Mouse (Mus musculus): ENCODE results near the gene Fam129c.
A peak's percentile ranks its signal among the peaks of the same experiment; 100 is the strongest.

DNA sequence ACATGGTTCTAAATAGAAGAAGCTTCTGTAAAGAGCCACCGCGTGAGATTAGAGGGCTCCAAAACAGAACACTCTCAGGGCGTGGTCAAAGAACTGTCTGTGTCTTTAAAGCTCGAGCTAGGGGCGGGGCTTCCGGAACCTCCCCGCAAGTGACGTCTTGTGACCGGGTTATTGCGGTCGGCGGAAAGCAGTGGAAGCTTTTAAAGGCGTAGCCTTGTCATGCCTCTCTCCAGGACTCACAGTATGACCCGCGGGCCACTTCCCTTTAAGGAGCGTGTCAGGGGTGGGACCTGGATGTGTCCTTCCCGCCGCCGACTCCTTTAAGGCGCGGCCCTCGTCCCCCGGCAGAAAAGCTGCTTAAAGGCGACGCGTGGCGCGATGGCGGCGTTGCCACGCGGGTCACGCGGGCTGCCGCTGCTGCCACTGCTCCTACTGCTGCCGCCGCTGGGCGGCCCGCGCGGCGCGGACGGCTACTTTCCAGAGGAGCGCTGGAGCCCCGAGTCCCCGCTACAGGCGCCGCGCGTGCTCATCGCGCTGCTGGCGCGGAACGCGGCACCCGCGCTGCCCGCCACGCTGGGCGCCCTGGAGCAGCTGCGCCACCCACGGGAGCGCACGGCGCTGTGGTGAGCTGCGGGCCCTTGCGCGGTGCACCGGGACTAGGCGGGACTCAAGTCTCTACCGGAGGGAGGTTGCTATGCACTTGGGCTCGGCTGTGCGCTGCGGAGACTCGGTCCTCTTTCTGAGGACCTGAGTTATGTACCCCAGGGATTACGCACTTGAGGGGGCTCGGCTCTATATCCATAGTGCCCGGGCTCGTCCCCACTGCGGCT lies 13.6 kb downstream of the Fam129c start, which contains the start of gene Colgalt1:
- TF ChIP-seq CTCF (IDR thresholded peaks at IDR 0.05; ENCODE audit: insufficient read depth, low read length) (no peak), POLR2A (IDR thresholded peaks at IDR 0.05; ENCODE audit: borderline replicate concordance, extremely low read depth, low read depth, low read length) (peak; percentile 58; the same call in 1 of the 2 replicates)

Data from lung, adult 2 months (tissue).